In the genomic region with DNA sequence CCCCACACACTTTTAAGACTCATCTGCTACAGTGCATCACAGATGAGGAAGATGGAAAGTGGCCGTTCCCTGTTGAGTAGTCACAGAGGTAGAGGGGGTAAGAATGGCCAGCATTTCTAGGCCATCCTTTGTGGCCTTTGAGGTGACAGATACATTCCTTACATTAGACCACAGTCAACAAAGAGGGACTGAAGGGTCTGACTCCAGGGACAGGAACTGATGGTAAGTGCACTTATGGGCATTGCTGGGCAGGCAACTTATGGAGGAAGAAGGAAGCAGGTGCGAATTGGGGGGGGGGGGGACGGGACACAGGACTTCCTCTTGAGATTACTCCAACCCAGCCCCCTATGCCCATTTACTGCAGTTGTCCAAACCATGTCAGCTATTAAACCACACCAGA, we compare ENCODE assay signal across 24 mouse cellular contexts.
DNase-seq lines count a peak whose midpoint lies in the region; ATAC-seq and TF ChIP-seq lines count a peak whose summit lies in the region.
"Had no signal": no experiment of that assay in that cellular context is flagged by ENCODE, and none has a peak within 500 bp of the region (broad histone marks: within the 10 kb centered on the region; RNA-seq: fewer than 3 reads in every experiment).

No protein-coding gene starts in this region.

- no peaks in the 10 kb centered on the region for H3K27me3 ChIP-seq in kidney, adult 2 months (replicated peaks; ENCODE audit: control insufficient read depth, insufficient read depth, low read length)
- H3K27me3 ChIP-seq in midbrain, embryonic 15.5 days (replicated peaks), result no peaks in the 10 kb centered on the region
- H3K27me3 ChIP-seq: embryonic facial prominence, embryonic 12.5 days; embryonic facial prominence, embryonic 15.5 days; hindbrain, embryonic 13.5 days; intestine, embryonic 15.5 days had no signal

- H3K27ac ChIP-seq in kidney, adult 2 months (ENCODE audit: insufficient read depth, low read depth, low read length), result 0 out of 2 replicates have a peak overlapping the region, but pooled peaks have one; percentile 51
- H3K27ac ChIP-seq in midbrain, embryonic 15.5 days, result no peak overlapping the region
- H3K27ac ChIP-seq: embryonic facial prominence, embryonic 15.5 days; heart, adult 2 months; hindbrain, embryonic 10.5 days; hindbrain, embryonic 13.5 days; intestine, embryonic 15.5 days had no signal

- no peak overlapping the region for H3K4me3 ChIP-seq in kidney, adult 2 months (ENCODE audit: insufficient read depth, low read depth, low read length)
- no peak overlapping the region for H3K4me3 ChIP-seq in midbrain, embryonic 15.5 days
- H3K4me3 ChIP-seq: embryonic facial prominence, embryonic 12.5 days; embryonic facial prominence, embryonic 15.5 days; heart, adult 2 months; hindbrain, embryonic 10.5 days; hindbrain, embryonic 13.5 days; intestine, embryonic 15.5 days had no signal

- no peak for DNase-seq in kidney, adult 2 months
- no peak for DNase-seq in kidney, adult 8-10 months
- peak; percentile 57 for DNase-seq in 416B (ENCODE audit: low read depth)
- DNase-seq: adrenal gland, adult 8-10 months; adrenal gland, postnatal 25 days; cerebellum, adult 11-12 months; cerebellum, adult 8-10 months; cerebellum, postnatal 10 days; cerebellum, postnatal 36 days; forebrain, postnatal 0 days; gastrocnemius, postnatal 14 days had no signal

- peaks cover 11% of the 10 kb centered on the region; the same call in 1 of the 2 replicates for H3K4me1 ChIP-seq in kidney, adult 2 months (ENCODE audit: control insufficient read depth, insufficient read depth, low read length)
- no peaks in the 10 kb centered on the region; the same call in 1 of the 2 replicates for H3K4me1 ChIP-seq in midbrain, embryonic 15.5 days

- no peaks in the 10 kb centered on the region for H3K36me3 ChIP-seq in kidney, adult 2 months (ENCODE audit: control insufficient read depth, insufficient read depth, low read length)
- no peaks in the 10 kb centered on the region for H3K36me3 ChIP-seq in midbrain, embryonic 15.5 days (replicated peaks)
- H3K36me3 ChIP-seq: embryonic facial prominence, embryonic 12.5 days; embryonic facial prominence, embryonic 15.5 days; hindbrain, embryonic 10.5 days; hindbrain, embryonic 13.5 days; intestine, embryonic 15.5 days had no signal

- ATAC-seq in common myeloid progenitor, adult 5-6 weeks (replicated peaks; ENCODE audit: low read depth, poor library complexity, severe bottlenecking), result peak; percentile 51
- peak; percentile 48 for ATAC-seq in megakaryocyte progenitor cell, adult 5-6 weeks (replicated peaks; ENCODE audit: poor library complexity)
- no peak for ATAC-seq in midbrain, embryonic 15.5 days (replicated peaks)
- ATAC-seq: activated CD4-positive, CD25-positive, alpha-beta regulatory T cell, adult 4 months; forebrain, embryonic 14.5 days; forebrain, postnatal 0 days; hindbrain, embryonic 16.5 days; intestine, embryonic 15.5 days had no signal

- no peak for TF ChIP-seq POLR2A in kidney, adult 2 months (IDR thresholded peaks at IDR 0.05; ENCODE audit: low read depth, low read length)

- no peak for TF ChIP-seq CTCF in kidney, adult 2 months (conservative IDR thresholded peaks at IDR 0.05; ENCODE audit: insufficient read depth, insufficient read length, low read depth, low read length)

- H3K4me2 ChIP-seq in midbrain, embryonic 15.5 days, result no peak overlapping the region
- H3K4me2 ChIP-seq: embryonic facial prominence, embryonic 12.5 days; embryonic facial prominence, embryonic 15.5 days; heart, embryonic 11.5 days; hindbrain, embryonic 13.5 days; intestine, embryonic 15.5 days had no signal

- WGBS in kidney, adult 2 months, result 71% methylated on average over 3 of the region's 3 CpGs
- 90% methylated on average over 3 of the region's 3 CpGs for whole genome bisulfite sequencing in midbrain, embryonic 15.5 days

- H3K9ac ChIP-seq in midbrain, embryonic 15.5 days, result no peak overlapping the region
- H3K9ac ChIP-seq: embryonic facial prominence, embryonic 12.5 days; embryonic facial prominence, embryonic 15.5 days; forebrain, postnatal 0 days; hindbrain, embryonic 13.5 days; intestine, embryonic 15.5 days had no signal

- H3K9me3 ChIP-seq in midbrain, embryonic 15.5 days, result no peaks in the 10 kb centered on the region
- H3K9me3 ChIP-seq: embryonic facial prominence, embryonic 12.5 days; embryonic facial prominence, embryonic 15.5 days; hindbrain, embryonic 10.5 days; hindbrain, embryonic 13.5 days; intestine, embryonic 15.5 days had no signal
